Mouse (Mus musculus): ENCODE measurements around the gene Ikzf1.

The Ikzf1 gene

GRCm38 (mm10) chr11:11690059-11690844 lies 5.4 kb downstream of the Ikzf1 start:
- in situ Hi-C loops (cut with MboI; ENCODE audit: low sequenced_read_pairs) = no loop called here

DNA sequence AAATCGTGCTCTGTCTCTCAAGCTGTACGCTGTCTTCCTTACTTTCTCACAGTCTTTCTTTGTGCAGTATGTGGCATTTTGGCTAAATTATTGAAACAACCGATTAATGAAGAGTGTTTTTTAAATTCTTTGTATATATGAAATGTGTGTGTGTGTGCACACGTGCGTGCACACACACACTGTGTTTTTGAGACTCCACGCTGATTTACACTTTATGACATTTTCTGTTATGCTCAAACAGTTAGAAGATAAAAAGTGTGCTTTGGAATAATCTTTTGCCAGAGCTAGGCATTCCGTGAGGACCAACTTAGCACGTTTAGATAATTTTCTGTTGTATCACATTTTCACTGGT lies 6.0 kb downstream of the Ikzf1 start:
- in situ Hi-C loops (cut with MboI; ENCODE audit: low sequenced_read_pairs) = no loop called here

GRCm38 (mm10) chr11:11691324-11692058 lies 6.7 kb downstream of the Ikzf1 start:
- in situ Hi-C loops (cut with MboI; ENCODE audit: low sequenced_read_pairs) = no loop called here

GRCm38 (mm10) chr11:11692558-11693166 lies 7.9 kb downstream of the Ikzf1 start:
- in situ Hi-C loops (cut with MboI; ENCODE audit: low sequenced_read_pairs) = no loop called here

GRCm38 (mm10) chr11:11693446-11693845 lies 8.6 kb downstream of the Ikzf1 start:
- in situ Hi-C loops (cut with MboI; ENCODE audit: low sequenced_read_pairs) = no loop called here

GRCm38 (mm10) chr11:11694072-11694471 lies 9.3 kb downstream of the Ikzf1 start:
- in situ Hi-C loops (cut with MboI; ENCODE audit: low sequenced_read_pairs) = no loop called here

- in situ Hi-C loops (cut with MboI; ENCODE audit: low sequenced_read_pairs) = no loop called here
Observed at GRCm38 (mm10) chr11:11694472-11695177, 9.8 kb downstream of the Ikzf1 start.

DNA sequence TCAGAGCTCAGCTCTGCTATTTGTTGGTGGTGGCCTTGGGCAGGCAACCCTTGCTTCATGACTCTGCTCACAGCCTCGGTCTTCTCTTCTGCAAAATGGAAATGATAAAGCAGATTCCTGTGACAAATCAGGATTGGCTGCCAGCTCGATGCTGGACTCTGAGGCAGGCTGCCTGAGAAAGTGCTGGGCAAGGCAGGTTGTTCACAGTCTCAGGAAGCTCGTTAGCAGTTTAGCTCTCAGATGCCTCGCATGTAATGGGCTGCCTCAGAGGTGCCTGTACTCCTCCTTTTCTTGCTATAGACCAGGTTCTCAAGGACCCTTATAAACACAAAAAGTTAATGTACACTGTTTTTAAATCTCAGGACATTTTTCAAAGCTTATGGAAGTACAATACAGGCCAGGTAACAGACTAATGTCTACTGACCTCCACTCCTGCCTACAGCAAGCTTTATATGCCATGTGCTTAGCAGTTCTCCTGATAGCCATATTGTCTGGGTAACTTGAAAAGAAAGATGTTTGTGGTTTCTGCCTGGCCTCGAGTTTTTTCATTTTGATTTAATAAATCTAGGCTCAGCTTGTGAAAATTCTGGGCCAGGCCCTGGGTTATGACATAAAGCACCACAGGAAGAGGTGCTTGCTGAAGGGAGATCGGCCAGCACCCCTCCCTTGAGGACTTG lies 10.5 kb downstream of the Ikzf1 start:
- in situ Hi-C loops (cut with MboI; ENCODE audit: low sequenced_read_pairs) = no loop called here

DNA sequence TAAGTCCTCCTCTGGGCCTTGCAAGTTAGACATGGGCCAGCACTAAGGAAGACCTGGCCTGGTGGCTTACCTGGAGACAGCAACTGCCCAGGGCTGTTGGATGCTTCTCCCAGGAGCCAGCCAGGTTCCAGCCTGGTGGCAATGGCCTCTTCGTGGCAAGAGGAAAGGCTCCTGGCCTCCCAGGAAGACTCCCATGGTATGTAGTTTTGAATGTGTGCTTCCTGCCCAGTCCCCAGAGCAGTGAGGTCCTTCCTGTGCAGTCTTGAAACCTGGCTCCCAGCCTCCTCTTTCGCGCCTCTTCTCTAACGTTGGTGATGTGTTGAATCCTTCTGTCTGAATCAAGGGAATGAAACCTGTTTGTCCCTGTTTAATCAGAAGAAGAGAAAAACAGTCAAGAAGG lies 11.1 kb downstream of the Ikzf1 start:
- in situ Hi-C loops (cut with MboI; ENCODE audit: low sequenced_read_pairs) = no loop called here

DNA sequence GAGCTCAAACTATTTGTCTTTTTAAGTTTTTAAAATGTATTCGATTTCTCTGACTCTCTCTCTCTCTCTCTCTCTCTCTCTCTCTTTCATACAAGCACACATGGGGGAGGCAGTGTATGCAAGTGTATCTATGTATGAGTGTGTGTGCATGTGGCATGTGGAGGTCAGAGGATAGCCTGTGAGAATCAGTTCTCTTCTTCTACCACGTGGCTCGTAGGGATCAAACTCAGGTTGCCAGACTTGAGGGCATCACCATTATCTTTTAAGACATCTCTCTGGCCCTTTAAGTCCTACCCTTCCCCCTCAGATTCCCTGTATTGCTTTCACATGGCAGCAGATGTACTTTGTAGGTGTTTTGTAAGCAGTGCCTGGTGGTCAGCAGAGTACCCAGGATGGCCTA lies 12.0 kb downstream of the Ikzf1 start:
- in situ Hi-C loops (cut with MboI; ENCODE audit: low sequenced_read_pairs) = no loop called here

- in situ Hi-C loops (cut with MboI; ENCODE audit: low sequenced_read_pairs) = no loop called here
Observed at GRCm38 (mm10) chr11:11701378-11701777, 16.6 kb downstream of the Ikzf1 start.

DNA sequence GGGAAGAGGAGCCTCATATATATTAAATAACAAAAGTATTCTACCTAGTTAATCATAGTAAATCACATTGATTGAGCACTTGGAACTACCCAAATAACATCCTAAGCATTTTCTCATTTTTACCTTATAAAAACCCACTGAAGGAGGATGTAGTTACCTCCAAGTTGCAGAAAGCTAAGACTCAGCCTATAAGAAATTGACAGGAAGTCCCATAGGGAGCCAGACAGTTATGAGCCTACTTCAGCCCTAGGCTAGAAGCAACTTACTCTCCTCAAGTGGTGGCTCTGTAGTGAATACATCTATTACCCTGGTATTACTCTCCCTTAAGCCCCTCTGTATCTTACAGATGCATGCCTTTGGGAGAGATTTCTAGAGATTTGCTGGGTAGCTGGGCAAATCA lies 19.0 kb downstream of the Ikzf1 start:
- in situ Hi-C loops (cut with MboI; ENCODE audit: low sequenced_read_pairs) = no loop called here

GRCm38 (mm10) chr11:11708154-11708719 lies 23.4 kb downstream of the Ikzf1 start:
- in situ Hi-C loops (cut with MboI; ENCODE audit: low sequenced_read_pairs) = no loop called here

DNA sequence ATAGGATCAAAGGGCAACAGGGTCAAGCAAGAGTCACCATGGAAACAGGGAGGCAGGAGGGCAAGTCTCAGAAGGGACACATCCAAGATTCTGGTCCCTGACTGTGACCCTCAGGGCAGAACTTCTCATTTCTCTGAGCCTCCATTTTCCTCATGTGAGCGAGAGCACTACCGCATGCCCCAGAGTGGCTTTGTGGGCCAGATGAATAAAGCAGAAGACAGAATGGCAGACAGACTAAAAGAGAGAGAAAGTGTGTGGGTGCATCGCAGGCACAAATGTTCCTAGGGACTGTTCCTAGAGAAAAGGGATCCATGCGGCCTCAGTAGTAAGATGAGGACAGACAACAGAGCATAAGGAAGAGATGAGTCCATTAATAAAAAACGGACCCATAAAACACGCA lies 24.5 kb downstream of the Ikzf1 start:
- in situ Hi-C loops (cut with MboI; ENCODE audit: low sequenced_read_pairs) = no loop called here

GRCm38 (mm10) chr11:11710718-11711117 lies 25.9 kb downstream of the Ikzf1 start:
- in situ Hi-C loops (cut with MboI; ENCODE audit: low sequenced_read_pairs) = no loop called here

DNA sequence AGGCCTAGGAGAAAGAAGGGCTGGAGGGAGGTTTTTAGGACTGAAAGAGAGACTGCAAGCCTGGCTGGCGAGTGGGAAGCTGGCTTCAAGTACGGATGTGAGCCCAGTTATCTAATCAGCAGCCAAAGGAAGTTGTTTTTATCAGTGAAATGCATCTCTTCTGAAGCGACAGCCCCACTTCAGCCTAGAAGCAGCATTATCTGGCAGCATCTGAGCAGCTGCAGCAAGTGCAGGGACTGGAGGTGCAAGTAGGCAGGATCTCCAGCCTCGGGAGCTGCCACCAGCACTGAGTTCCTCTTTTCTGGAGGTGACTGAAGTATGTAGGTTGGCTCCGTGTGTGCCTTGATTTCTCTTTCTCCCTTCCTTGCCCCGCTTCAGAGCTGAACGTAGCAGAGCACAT lies 26.9 kb downstream of the Ikzf1 start:
- in situ Hi-C loops (cut with MboI; ENCODE audit: low sequenced_read_pairs) = no loop called here

DNA sequence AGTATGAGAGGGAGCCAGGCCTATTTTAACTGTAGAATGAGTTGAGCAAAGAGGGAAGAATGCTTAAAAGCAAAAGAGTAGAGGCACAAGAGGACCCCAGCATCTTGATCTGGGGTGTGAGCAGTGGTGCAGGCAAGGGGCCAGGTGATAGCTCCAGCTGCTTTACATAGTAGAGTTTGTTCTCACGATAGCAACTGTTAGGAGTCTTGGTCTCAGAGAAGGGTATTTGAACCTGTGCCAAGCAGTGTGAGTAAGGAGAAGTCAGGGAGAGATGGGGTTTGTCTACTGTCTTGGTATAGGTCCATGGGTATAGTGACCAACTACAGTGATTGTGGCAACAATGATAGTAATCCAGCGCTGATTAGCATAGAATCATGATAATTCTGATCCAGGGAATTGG lies 29.9 kb downstream of the Ikzf1 start:
- in situ Hi-C loops (cut with MboI; ENCODE audit: low sequenced_read_pairs) = no loop called here

- in situ Hi-C loops (cut with MboI; ENCODE audit: low sequenced_read_pairs) = no loop called here
Observed at GRCm38 (mm10) chr11:11715963-11716691, 31.3 kb downstream of the Ikzf1 start.

GRCm38 (mm10) chr11:11716692-11717037 lies 31.9 kb downstream of the Ikzf1 start:
- in situ Hi-C loops (cut with MboI; ENCODE audit: low sequenced_read_pairs) = no loop called here

- in situ Hi-C loops (cut with MboI; ENCODE audit: low sequenced_read_pairs) = no loop called here
Observed at GRCm38 (mm10) chr11:11717606-11718167, 32.9 kb downstream of the Ikzf1 start.
